Comparison of ENCODE assay signal across 24 mouse cellular contexts in genomic region chr16:42149216-42149942, GRCm38 (mm10).
"Had no signal": no experiment of that assay in that cellular context is flagged by ENCODE, and none has a peak within 500 bp of the region (broad histone marks: within the 10 kb centered on the region; RNA-seq: fewer than 3 reads in every experiment).

No protein-coding gene starts in this region.

- H3K4me3 ChIP-seq: kidney, embryonic 15.5 days; left cerebral cortex, adult 2 months; limb, embryonic 12.5 days; limb, embryonic 15.5 days; midbrain, embryonic 15.5 days; myocyte had no signal

- H3K9ac ChIP-seq: kidney, embryonic 15.5 days; limb, embryonic 12.5 days; limb, embryonic 15.5 days; liver, embryonic 14.5 days; liver, postnatal 0 days; lung, embryonic 14.5 days; midbrain, embryonic 15.5 days had no signal

- H3K4me1 ChIP-seq: limb, embryonic 12.5 days had no signal

- H3K4me2 ChIP-seq: kidney, embryonic 15.5 days; limb, embryonic 12.5 days; limb, embryonic 15.5 days; liver, embryonic 11.5 days; lung, embryonic 14.5 days; midbrain, embryonic 15.5 days had no signal

- H3K9me3 ChIP-seq: kidney, embryonic 15.5 days; limb, embryonic 12.5 days; limb, embryonic 15.5 days; midbrain, embryonic 15.5 days had no signal

- H3K27me3 ChIP-seq: kidney, embryonic 15.5 days; limb, embryonic 12.5 days; limb, embryonic 15.5 days; midbrain, embryonic 15.5 days had no signal

- DNase-seq: kidney, adult 18-20 months; kidney, postnatal 10 days; kidney, postnatal 36 days; layer of hippocampus, postnatal 36 days; left cerebral cortex, postnatal 4 days; liver, postnatal 0 days; lung, embryonic 14.5 days; retina, postnatal 1 day; thymus, adult 2 months; thymus, postnatal 14 days; thymus, postnatal 4 days had no signal

- ATAC-seq: inflammation-experienced regulatory T-cells, adult 6 months; intestine, embryonic 16.5 days; liver, postnatal 0 days; lung, postnatal 0 days; midbrain, embryonic 15.5 days had no signal

- H3K36me3 ChIP-seq: kidney, embryonic 15.5 days; limb, embryonic 12.5 days; limb, embryonic 15.5 days; midbrain, embryonic 15.5 days had no signal

- H3K27ac ChIP-seq: kidney, embryonic 15.5 days; left cerebral cortex, adult 2 months; limb, embryonic 12.5 days; limb, embryonic 15.5 days; liver, embryonic 14.5 days; macrophage; midbrain, embryonic 15.5 days; stomach, postnatal 0 days had no signal
